In genomic region chr8:106307586-106307985, GRCm38 (mm10) we compare ENCODE assay signal across 10 mouse cellular contexts. TPM values are rescaled to one million over a fixed set of nuclear protein-coding genes. Genes with fewer than 3 reads are reported as not detected.
DNase-seq lines count a peak whose midpoint lies in the region; ATAC-seq lines count a peak whose summit lies in the region.
"Had no signal": no experiment of that assay in that cellular context is flagged by ENCODE, and none has a peak within 500 bp of the region (broad histone marks: within the 10 kb centered on the region; RNA-seq: fewer than 3 reads in every experiment).

No protein-coding gene starts in this region.

- H3K9ac ChIP-seq in neural tube, embryonic 15.5 days (replicated peaks), result no peak overlapping the region
- H3K9ac ChIP-seq: liver, embryonic 13.5 days had no signal

- peaks cover 21% of the 10 kb centered on the region for H3K4me1 ChIP-seq in heart, embryonic 10.5 days
- H3K4me1 ChIP-seq in neural tube, embryonic 15.5 days, result peaks cover 4% of the 10 kb centered on the region; the same call in 1 of the 2 replicates

- H3K9me3 ChIP-seq in heart, embryonic 10.5 days, result no peaks in the 10 kb centered on the region
- H3K9me3 ChIP-seq in neural tube, embryonic 15.5 days (replicated peaks), result no peaks in the 10 kb centered on the region
- H3K9me3 ChIP-seq: liver, embryonic 13.5 days had no signal

- H3K27me3 ChIP-seq in heart, embryonic 10.5 days (ENCODE audit: insufficient read depth, poor library complexity, severe bottlenecking), result no peaks in the 10 kb centered on the region
- no peaks in the 10 kb centered on the region for H3K27me3 ChIP-seq in neural tube, embryonic 15.5 days (replicated peaks)
- H3K27me3 ChIP-seq: liver, embryonic 13.5 days had no signal

- WGBS in heart, embryonic 10.5 days, result 71% methylated on average over 2 of the region's 2 CpGs
- 51% methylated on average over 2 of the region's 2 CpGs for WGBS in neural tube, embryonic 15.5 days

- no peaks in the 10 kb centered on the region for H3K36me3 ChIP-seq in heart, embryonic 10.5 days
- no peaks in the 10 kb centered on the region for H3K36me3 ChIP-seq in neural tube, embryonic 15.5 days
- H3K36me3 ChIP-seq: liver, embryonic 13.5 days had no signal

- ATAC-seq in neural tube, embryonic 15.5 days (ENCODE audit: low FRiP score), result no peak

- peak; percentile 49 to 75 for DNase-seq in heart, adult 18-20 months
- DNase-seq in heart, embryonic 10.5 days (ENCODE audit: low spot score), result no peak
- DNase-seq in adrenal gland, postnatal 36 days, result peak; percentile 23 to 27
- peak; percentile 24 for DNase-seq in kidney, adult 9 months
- no peak for DNase-seq in urinary bladder, postnatal 25 days (ENCODE audit: low spot score)
- DNase-seq in cerebellum, adult 18-20 months, result no peak
- DNase-seq in cerebellum, postnatal 10 days, result no peak
- DNase-seq: liver, embryonic 13.5 days had no signal

- no peak overlapping the region for H3K4me2 ChIP-seq in neural tube, embryonic 15.5 days
- H3K4me2 ChIP-seq: liver, embryonic 13.5 days had no signal

- no peak overlapping the region for H3K27ac ChIP-seq in heart, embryonic 10.5 days
- 0 out of 2 replicates have a peak overlapping the region, but pooled peaks have one; percentile 11 for H3K27ac ChIP-seq in neural tube, embryonic 15.5 days (replicated peaks)
- H3K27ac ChIP-seq: liver, embryonic 13.5 days had no signal

- no peak overlapping the region for H3K4me3 ChIP-seq in heart, embryonic 10.5 days
- H3K4me3 ChIP-seq in neural tube, embryonic 15.5 days (replicated peaks), result no peak overlapping the region
- H3K4me3 ChIP-seq: erythroblast, embryonic 14.5 days; liver, embryonic 13.5 days had no signal

RNA-seq across cellular contexts. Expression of gene Smpd3, which starts 30.2 kb away (rescaled TPM):
- 1 to 10 TPM; 2.5 to 3.9 TPM for total RNA-seq in heart, adult 18-20 months (2021)
- polyA plus RNA-seq in heart, embryonic 10.5 days (2016; fragmentation: Nextera tagmentation; extraction: Ambion mirVana), result 3.8 and 4.4 TPM in 2 replicates
- total RNA-seq in adrenal gland, postnatal 36 days (2021), result 10 to 100 TPM in 1 of 2 experiments, 1 to 10 TPM in 1; 9.2 to 11.8 TPM
- 45.1 and 50.1 TPM in 2 replicates for polyA plus RNA-seq in neural tube, embryonic 15.5 days (2015; fragmentation: Nextera tagmentation; extraction: Ambion mirVana)
- polyA plus RNA-seq: erythroblast, embryonic 14.5 days had no signal

Comparison
In these comparisons a context has a peak if more than half of its experiments do, and no peak if none do; other contexts are left out.
1. DNase-seq: peak in heart, adult 18-20 months (2 of 2), adrenal gland, postnatal 36 days (2 of 2) and kidney, adult 9 months (single experiment); none in heart, embryonic 10.5 days (single experiment), urinary bladder, postnatal 25 days (single experiment), cerebellum, adult 18-20 months (0 of 2) and cerebellum, postnatal 10 days (0 of 2).